Mouse (Mus musculus) liver, embryonic 13.5 days (tissue): Measurements from ENCODE around the gene Gstp2. TPM values are rescaled to one million over a fixed set of nuclear protein-coding genes. Genes with fewer than 3 reads are reported as not detected.

Experiments used
- ATAC-seq: fragments of 200-750 bp; cut with Nextera tagmentation; 2 replicates; pipeline ENCODE4 v1.8.0; 2017; ENCODE audit warnings: low read depth, mild to moderate bottlenecking, moderate number of reproducible peaks, moderate library complexity
- DNase-seq: peaks from one replicate; pipeline ENCODE4 v3.0.0; 2022
- H3K27ac ChIP-seq: fragments of 300-500 bp; sonication (generic); 2 replicates; pipeline ENCODE4 v1.5.1; 2015; ENCODE audit warnings: moderate library complexity, mild to moderate bottlenecking, inconsistent platforms
- H3K27me3 ChIP-seq: fragments of 300-500 bp; sonication (generic); 2 replicates; pipeline ENCODE4 v1.6.1; 2015; ENCODE audit warnings: mild to moderate bottlenecking, inconsistent platforms
- H3K36me3 ChIP-seq: fragments of 300-500 bp; sonication (generic); 2 replicates; pipeline ENCODE4 v1.6.1; 2015; ENCODE audit warnings: mild to moderate bottlenecking, inconsistent platforms
- H3K4me1 ChIP-seq: fragments of 300-500 bp; sonication (generic); replicated peaks from 2 replicates; pipeline ENCODE4 v1.6.1; 2015; ENCODE audit warnings: inconsistent platforms
- H3K4me2 ChIP-seq: fragments of 300-500 bp; sonication (generic); 2 replicates; pipeline ENCODE4 v1.6.1; 2015; ENCODE audit warnings: inconsistent platforms, mild to moderate bottlenecking, moderate library complexity
- H3K4me3 ChIP-seq: fragments of 300-500 bp; sonication (generic); replicated peaks from 2 replicates; pipeline ENCODE4 v1.5.1; 2015; ENCODE audit warnings: mild to moderate bottlenecking, inconsistent platforms
- H3K9ac ChIP-seq: fragments of 300-500 bp; sonication (generic); 2 replicates; pipeline ENCODE4 v1.6.1; 2015; ENCODE audit warnings: mild to moderate bottlenecking, inconsistent platforms
- H3K9me3 ChIP-seq: fragments of 300-500 bp; sonication (generic); replicated peaks from 2 replicates; pipeline ENCODE4 v1.6.1; 2016; ENCODE audit warnings: inconsistent platforms
- WGBS: fragments of 180-500 bp; shearing (Covaris S2); methylation state at CpG from one replicate; pipeline ENCODE4 v1.1.7; 2015; ENCODE audit not compliant: insufficient replicate concordance; 5-methylcytosine and 5-hydroxymethylcytosine counted together
- polyA plus RNA-seq: library from polyadenylated mRNA; unstranded; fragments of >200 nt; fragmentation: Nextera tagmentation; extraction: Ambion mirVana; gene quantifications from 2 replicates; pipeline ENCODE4 v1.2.1, GENCODE M21; 2015

Gstp2 gene
- polyA plus RNA-seq, 1 experiment from 2014 or later = 11.2 TPM

- Histone ChIP-seq H3K4me2 (no peak overlapping the region), H3K27me3 (0 out of 2 replicates have a peak, but pooled peaks cover 4% of the 10 kb centered on the region), H3K4me3 (no peak overlapping the region), H3K36me3 (no peaks in the 10 kb centered on the region), H3K9me3 (no peaks in the 10 kb centered on the region), H3K27ac (no peak overlapping the region), H3K9ac (no peak overlapping the region), H3K4me1 (peaks cover 24% of the 10 kb centered on the region)
- 79% methylated on average over 3 of the region's 3 CpGs for WGBS
- no peak for DNase-seq
- ATAC-seq = no peak
Measured at GRCm38 (mm10) chr19:3995505-3995904, 50.3 kb downstream of the Gstp2 start.

- WGBS = 63% methylated on average over 6 of the region's 6 CpGs
- DNase-seq (no peak), ATAC-seq (no peak)
- H3K27ac ChIP-seq = no peak overlapping the region
- H3K4me1 ChIP-seq = peaks cover 23% of the 10 kb centered on the region
- H3K27me3 ChIP-seq = 0 out of 2 replicates have a peak, but pooled peaks cover 4% of the 10 kb centered on the region
- no peak overlapping the region for H3K4me2 ChIP-seq
- no peaks in the 10 kb centered on the region for H3K9me3 ChIP-seq
- no peak overlapping the region for H3K9ac ChIP-seq
- H3K36me3 ChIP-seq = no peaks in the 10 kb centered on the region
- H3K4me3 ChIP-seq = no peak overlapping the region
Measured at GRCm38 (mm10) chr19:3994932-3995331, 50.9 kb downstream of the Gstp2 start.

GRCm38 (mm10) chr19:3992416-3992815 lies 53.4 kb downstream of the Gstp2 start, which contains the start of gene Tbx10:
TSS of gene Tbx10 (plus strand) at chr19:3992752.
- H3K9ac ChIP-seq = no peak within 1 kb of the TSS
- 45% methylated on average over 5 of the region's 5 CpGs for WGBS

GRCm38 (mm10) chr19:3991966-3992365 lies 53.9 kb downstream of the Gstp2 start:
- Histone ChIP-seq H3K27ac (no peak overlapping the region), H3K27me3 (0 out of 2 replicates have a peak, but pooled peaks cover 4% of the 10 kb centered on the region), H3K4me3 (no peak overlapping the region), H3K36me3 (peaks cover 4% of the 10 kb centered on the region; the same call in 1 of the 2 replicates), H3K9ac (no peak overlapping the region), H3K4me2 (no peak overlapping the region), H3K4me1 (peaks cover 14% of the 10 kb centered on the region), H3K9me3 (no peaks in the 10 kb centered on the region)
- 67% methylated on average over 3 of the region's 3 CpGs for WGBS
- DNase-seq (no peak), ATAC-seq (no peak)

More at GRCm38 (mm10) chr19:3992416-3992815, 53.4 kb downstream of the Gstp2 start, which contains the start of gene Tbx10:
- DNase-seq (no peak), ATAC-seq (no peak)
- no peaks in the 10 kb centered on the region for H3K9me3 ChIP-seq
- 0 out of 2 replicates have a peak, but pooled peaks cover 4% of the 10 kb centered on the region for H3K27me3 ChIP-seq
- no peak within 1 kb of the TSS for H3K4me3 ChIP-seq
- H3K36me3 ChIP-seq = peaks cover 4% of the 10 kb centered on the region; the same call in 1 of the 2 replicates
- no peak within 1 kb of the TSS for H3K4me2 ChIP-seq
- H3K27ac ChIP-seq = no peak within 1 kb of the TSS
- peaks cover 10% of the 10 kb centered on the region; the same call in 1 of the 2 replicates for H3K4me1 ChIP-seq

- Histone ChIP-seq H3K27me3 (0 out of 2 replicates have a peak, but pooled peaks cover 4% of the 10 kb centered on the region), H3K4me3 (no peak overlapping the region), H3K27ac (no peak overlapping the region), H3K4me2 (no peak overlapping the region), H3K9me3 (no peaks in the 10 kb centered on the region), H3K36me3 (peaks cover 4% of the 10 kb centered on the region; the same call in 1 of the 2 replicates), H3K9ac (no peak overlapping the region), H3K4me1 (peaks cover 16% of the 10 kb centered on the region)
- WGBS = 83% methylated on average over 3 of the region's 3 CpGs
- DNase-seq (no peak), ATAC-seq (no peak)
Measured at GRCm38 (mm10) chr19:3991562-3991961, 54.3 kb downstream of the Gstp2 start.

GRCm38 (mm10) chr19:3990804-3991203 lies 55.0 kb downstream of the Gstp2 start:
- ATAC-seq (no peak), DNase-seq (no peak)
- H3K4me2 ChIP-seq = no peak overlapping the region
- WGBS = 66% methylated on average over 6 of the region's 6 CpGs
- H3K27me3 ChIP-seq = 0 out of 2 replicates have a peak, but pooled peaks cover 4% of the 10 kb centered on the region
- no peaks in the 10 kb centered on the region for H3K9me3 ChIP-seq
- H3K4me3 ChIP-seq = no peak overlapping the region
- no peak overlapping the region for H3K27ac ChIP-seq
- no peak overlapping the region for H3K9ac ChIP-seq
- H3K4me1 ChIP-seq = peaks cover 24% of the 10 kb centered on the region
- H3K36me3 ChIP-seq = peaks cover 4% of the 10 kb centered on the region; the same call in 1 of the 2 replicates

Other genes with a start within 250 kb of the Gstp2 start
- gene Chka, start 194.2 kb downstream of the Gstp2 start, polyA plus RNA-seq = 15.8 and 18.6 TPM in 2 replicates
- 18.0 and 18.8 TPM in 2 replicates for gene Tcirg1, start 138.9 kb downstream of the Gstp2 start, polyA plus RNA-seq
- gene Ndufs8, start 133.2 kb downstream of the Gstp2 start, polyA plus RNA-seq = 189 and 217 TPM in 2 replicates
- 3.3 and 3.7 TPM in 2 replicates for gene Aldh3b1, start 116.2 kb downstream of the Gstp2 start, polyA plus RNA-seq
- 17.6 and 18.3 TPM in 2 replicates for gene Unc93b1, start 110.8 kb downstream of the Gstp2 start, polyA plus RNA-seq
- not detected in 2 replicates for gene Aldh3b3, start 87.4 kb downstream of the Gstp2 start, polyA plus RNA-seq
- gene Aldh3b2, start 73.7 kb downstream of the Gstp2 start, polyA plus RNA-seq = 0.30 and 0.45 TPM in 2 replicates
- gene Acy3, start 59.5 kb downstream of the Gstp2 start, polyA plus RNA-seq = 9.5 and 10.2 TPM in 2 replicates
- gene Tbx10, start 53.3 kb downstream of the Gstp2 start, polyA plus RNA-seq = 0.47 and 0.54 TPM in 2 replicates
- gene Nudt8, start 45.4 kb downstream of the Gstp2 start, polyA plus RNA-seq = 13.8 and 15.9 TPM in 2 replicates
- gene Gm49405, start 45.4 kb downstream of the Gstp2 start, polyA plus RNA-seq = 0.55 and 0.59 TPM in 2 replicates
- gene Doc2g, start 42.7 kb downstream of the Gstp2 start, polyA plus RNA-seq = 0.80 and 0.82 TPM in 2 replicates
- 171 and 174 TPM in 2 replicates for gene Ndufv1, start 33.2 kb downstream of the Gstp2 start, polyA plus RNA-seq
- 629 and 652 TPM in 2 replicates for gene Gstp1, start 8.0 kb downstream of the Gstp2 start, polyA plus RNA-seq
- 28.0 and 28.3 TPM in 2 replicates for gene Gstp3, start 13.5 kb upstream of the Gstp2 start, polyA plus RNA-seq
- 0.43 and 0.67 TPM in 2 replicates for gene Cabp2, start 35.6 kb upstream of the Gstp2 start, polyA plus RNA-seq
- gene Cdk2ap2, start 51.2 kb upstream of the Gstp2 start, polyA plus RNA-seq = 94.3 and 94.7 TPM in 2 replicates
- gene Pitpnm1, start 54.0 kb upstream of the Gstp2 start, polyA plus RNA-seq = 2.8 and 3.1 TPM in 2 replicates
- gene Aip, start 79.8 kb upstream of the Gstp2 start, polyA plus RNA-seq = 37.7 and 38.9 TPM in 2 replicates
- 0.02 TPM in 1 of 2 replicates, not detected in the other for gene Gpr152, start 93.8 kb upstream of the Gstp2 start, polyA plus RNA-seq
- 0.07 and 0.13 TPM in 2 replicates for gene Cabp4, start 98.0 kb upstream of the Gstp2 start, polyA plus RNA-seq
- 70.7 and 72.6 TPM in 2 replicates for gene Coro1b, start 102.6 kb upstream of the Gstp2 start, polyA plus RNA-seq
- gene Ptprcap, start 107.6 kb upstream of the Gstp2 start, polyA plus RNA-seq = 18.8 and 21.3 TPM in 2 replicates
- 30.0 and 34.2 TPM in 2 replicates for gene Rps6kb2, start 117.3 kb upstream of the Gstp2 start, polyA plus RNA-seq
- 0.38 and 0.43 TPM in 2 replicates for gene Carns1, start 129.5 kb upstream of the Gstp2 start, polyA plus RNA-seq
- gene Tbc1d10c, start 145.3 kb upstream of the Gstp2 start, polyA plus RNA-seq = 3.7 TPM in 2 replicates
- 517 and 527 TPM in 2 replicates for gene Ppp1ca, start 146.0 kb upstream of the Gstp2 start, polyA plus RNA-seq
- 17.4 and 20.7 TPM in 2 replicates for gene Rad9a, start 155.6 kb upstream of the Gstp2 start, polyA plus RNA-seq
- 0.35 and 0.46 TPM in 2 replicates for gene Clcf1, start 168.2 kb upstream of the Gstp2 start, polyA plus RNA-seq
- not detected in 2 replicates for gene AC109138.7, start 168.3 kb upstream of the Gstp2 start, polyA plus RNA-seq
- 8.3 and 12.3 TPM in 2 replicates for gene Pold4, start 185.9 kb upstream of the Gstp2 start, polyA plus RNA-seq
- gene Ssh3, start 223.2 kb upstream of the Gstp2 start, polyA plus RNA-seq = 1.3 and 1.7 TPM in 2 replicates
- gene Ankrd13d, start 237.1 kb upstream of the Gstp2 start, polyA plus RNA-seq = 0.57 and 0.74 TPM in 2 replicates